Mouse (Mus musculus) T-helper 2 cell (primary cell): ENCODE measurements around the gene Apba1.

Experiments
- in situ Hi-C: fragments of 300-600 bp; cut with MboI, MseI; formaldehyde crosslinking; loops from one replicate; pipeline ENCODE4 v1.15.1; 2025; ENCODE audit warnings: high pct_unique_total_duplicates

Apba1 gene

DNA sequence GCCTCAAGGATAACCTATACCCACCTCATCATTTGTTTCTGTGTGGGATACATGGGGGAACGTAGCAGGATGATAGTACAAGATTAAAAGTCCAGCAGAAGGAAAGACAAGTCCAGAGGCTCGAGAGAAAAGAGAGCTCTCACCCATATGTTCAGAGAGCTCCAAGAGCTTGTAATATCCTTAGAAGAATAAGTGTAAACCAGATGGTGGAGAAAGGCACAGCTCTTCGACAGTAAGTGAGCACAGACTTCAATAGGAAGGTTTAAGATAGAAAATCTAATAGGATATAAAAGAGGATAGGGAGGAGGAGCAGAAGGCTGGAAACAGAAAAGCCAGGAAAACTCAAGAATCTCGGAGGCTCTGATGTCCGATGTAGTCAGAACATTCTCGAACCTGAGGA, 115.8 kb downstream of the Apba1 start:
- in situ Hi-C loops: no loop called here

DNA sequence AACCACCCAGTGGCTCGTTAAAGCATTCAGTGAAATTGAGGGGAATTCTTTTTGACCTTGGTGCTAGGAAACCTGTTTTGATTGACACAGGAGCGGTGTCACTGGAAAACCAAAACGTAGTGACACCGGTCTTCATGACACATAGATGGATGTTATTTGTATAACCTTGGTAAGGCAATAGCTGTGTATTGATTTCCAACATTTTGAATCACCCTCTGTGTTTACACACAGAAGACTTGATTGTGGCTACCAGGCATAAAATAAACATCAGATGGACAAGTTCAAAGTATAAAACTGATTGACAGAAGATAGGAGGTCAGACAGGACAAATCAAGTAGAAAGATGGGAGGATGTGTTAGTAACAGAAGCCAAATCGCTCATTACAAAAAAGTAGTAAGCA, 117.1 kb downstream of the Apba1 start:
- in situ Hi-C loops: no loop called here

DNA sequence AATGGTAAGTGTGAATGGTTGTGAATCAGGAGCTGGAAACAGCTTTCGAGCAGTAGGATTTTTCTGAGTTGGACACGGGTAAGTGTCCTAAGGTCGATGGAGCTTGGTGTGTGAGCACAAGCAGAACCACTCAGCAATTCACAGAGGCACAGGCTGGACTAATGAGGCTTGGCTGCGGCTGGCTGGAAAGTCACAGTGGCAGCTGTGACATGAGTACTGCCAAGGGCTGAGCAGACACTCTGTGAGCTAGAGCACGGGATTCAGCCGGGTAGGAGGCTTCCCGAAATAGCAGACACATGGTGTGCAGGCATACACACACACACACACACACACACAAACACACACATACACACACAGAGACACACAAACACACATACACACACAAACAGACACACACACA, 121.2 kb downstream of the Apba1 start:
- in situ Hi-C loops: no loop called here

DNA sequence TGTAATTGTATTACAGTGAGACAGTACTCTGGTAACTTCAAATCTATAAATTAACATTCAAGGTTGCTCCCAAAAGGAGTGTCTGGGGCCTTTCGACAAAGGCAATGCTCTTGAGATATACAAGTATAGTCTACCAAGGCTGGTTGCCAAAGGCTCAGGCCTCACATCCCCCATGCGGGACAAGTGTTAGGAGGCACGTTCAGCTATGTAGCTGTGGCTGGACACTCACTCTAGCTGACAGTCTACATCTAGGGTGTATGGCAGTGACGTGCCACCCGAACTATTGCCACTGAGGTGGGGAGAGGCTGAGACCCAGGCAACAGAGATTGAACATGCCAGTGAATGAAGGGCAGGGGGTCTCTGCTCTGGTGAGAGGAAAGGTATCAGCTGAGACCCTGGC, 127.5 kb downstream of the Apba1 start:
- in situ Hi-C loops: no loop called here

DNA sequence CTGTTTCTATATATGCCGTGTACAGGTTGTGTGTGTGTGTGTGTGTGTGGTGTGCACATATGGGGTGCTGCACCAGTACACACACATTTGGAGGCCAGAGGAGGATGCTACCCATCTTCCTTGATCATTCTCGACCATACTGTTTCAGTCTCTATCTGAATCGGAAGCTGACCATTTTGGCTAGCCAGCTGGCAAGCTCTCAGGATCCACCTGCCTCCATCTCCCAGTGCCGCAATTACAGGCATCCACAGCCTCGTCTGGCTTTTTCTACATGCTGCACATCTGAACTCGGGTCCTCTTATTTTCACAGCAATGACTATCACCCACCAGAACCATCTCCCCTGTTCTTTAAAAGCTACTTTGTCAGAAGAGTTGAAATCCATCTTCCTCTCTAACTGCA, 132.7 kb downstream of the Apba1 start:
- in situ Hi-C loops: no loop called here

DNA sequence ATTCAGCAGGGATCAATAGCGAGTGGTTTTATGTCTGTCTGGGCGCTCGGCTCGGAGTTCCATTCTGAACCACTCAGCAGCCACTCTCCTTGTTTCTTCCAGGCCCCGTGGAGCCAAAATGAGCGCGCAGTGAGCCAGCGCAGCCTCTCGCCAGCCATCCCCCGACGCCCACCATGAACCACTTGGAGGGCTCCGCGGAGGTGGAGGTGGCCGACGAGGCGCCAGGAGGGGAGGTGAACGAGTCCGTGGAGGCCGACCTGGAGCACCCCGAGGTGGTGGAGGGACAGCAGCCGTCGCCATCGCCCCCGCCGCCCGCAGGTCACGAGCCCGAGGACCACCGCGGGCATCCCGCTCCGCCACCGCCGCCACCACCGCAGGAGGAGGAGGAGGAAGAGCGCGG, 133.9 kb downstream of the Apba1 start:
- in situ Hi-C loops: no loop called here

DNA sequence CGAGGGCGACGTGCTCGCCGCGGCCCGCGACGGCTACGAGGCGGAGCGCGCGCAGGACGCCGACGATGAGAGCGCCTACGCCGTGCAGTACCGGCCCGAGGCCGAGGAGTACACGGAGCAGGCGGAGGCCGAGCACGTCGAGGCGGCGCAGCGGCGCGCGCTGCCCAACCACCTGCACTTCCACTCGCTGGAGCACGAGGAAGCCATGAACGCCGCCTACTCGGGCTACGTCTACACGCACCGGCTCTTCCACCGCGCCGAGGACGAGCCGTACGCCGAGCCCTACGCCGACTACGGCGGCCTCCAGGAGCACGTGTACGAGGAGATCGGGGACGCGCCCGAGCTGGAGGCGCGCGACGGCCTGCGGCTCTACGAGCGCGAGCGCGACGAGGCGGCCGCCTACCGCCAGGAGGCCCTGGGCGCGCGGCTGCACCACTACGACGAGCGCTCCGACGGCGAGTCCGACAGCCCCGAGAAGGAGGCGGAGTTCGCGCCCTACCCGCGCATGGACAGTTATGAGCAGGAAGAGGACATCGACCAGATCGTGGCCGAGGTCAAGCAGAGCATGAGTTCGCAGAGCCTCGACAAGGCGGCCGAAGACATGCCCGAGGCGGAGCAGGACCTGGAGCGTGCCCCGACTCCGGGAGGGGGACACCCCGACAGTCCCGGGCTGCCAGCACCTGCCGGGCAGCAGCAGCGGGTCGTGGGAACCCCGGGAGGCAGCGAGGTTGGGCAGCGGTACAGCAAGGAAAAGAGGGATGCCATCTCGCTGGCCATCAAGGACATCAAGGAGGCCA, 134.6 kb downstream of the Apba1 start:
- in situ Hi-C loops: no loop called here

DNA sequence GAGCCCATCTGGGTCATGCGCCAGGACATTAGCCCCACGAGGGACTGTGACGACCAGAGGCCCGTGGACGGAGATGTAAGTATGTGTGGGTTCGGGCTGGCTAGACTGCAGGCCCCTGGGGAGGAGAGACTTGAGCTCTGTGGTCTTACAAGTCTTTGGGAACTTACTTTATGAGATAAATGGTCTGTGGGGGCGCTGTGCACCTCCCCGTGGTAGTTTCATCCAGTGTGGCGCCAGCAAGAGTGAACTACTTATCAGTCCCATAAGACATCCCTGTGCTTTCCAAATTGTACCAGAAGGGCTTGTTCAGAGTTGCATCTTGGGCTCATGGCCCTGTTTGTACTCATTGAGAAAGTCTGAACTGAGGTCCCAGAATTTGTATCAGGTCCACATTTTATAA, 135.3 kb downstream of the Apba1 start:
- in situ Hi-C loops: no loop called here

DNA sequence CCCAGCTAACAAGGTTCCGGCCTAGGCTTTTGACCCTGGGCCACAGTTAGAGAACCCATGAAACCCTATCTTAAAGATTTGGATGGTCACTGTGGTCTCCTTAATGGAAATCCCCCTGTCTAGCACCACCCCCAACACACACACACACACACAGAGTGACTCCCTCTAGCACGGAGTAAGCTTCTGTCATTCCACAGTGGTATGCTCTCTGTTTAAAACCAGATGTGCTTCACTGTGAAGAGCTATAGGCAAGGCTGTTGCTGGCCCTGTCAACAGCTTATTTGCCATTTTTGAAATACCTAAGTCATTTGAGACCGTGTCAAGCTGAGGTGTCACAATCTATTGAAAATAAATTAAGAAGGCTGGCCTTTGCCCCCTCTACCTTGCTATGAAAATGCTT, 136.1 kb downstream of the Apba1 start:
- in situ Hi-C loops: no loop called here

DNA sequence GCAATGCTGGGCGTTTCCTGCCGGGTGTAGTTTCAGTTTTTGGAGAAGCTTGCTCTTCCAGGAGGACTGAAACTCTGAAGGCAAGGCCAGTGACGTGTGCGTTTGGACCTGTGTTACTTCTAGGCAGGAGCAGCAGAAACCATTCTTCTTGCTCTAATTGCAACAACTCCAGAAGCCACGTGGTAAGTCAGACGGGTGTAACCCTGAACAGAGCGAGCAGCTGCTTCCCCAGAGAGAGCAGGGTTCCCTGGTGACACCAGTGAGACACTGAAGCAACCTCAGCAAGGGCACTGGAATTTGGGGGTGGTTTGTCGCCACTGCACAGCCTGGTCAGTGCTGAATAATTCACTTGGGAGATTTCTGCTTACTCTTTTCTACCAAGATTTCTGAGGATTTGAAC, 138.2 kb downstream of the Apba1 start:
- in situ Hi-C loops: no loop called here

DNA sequence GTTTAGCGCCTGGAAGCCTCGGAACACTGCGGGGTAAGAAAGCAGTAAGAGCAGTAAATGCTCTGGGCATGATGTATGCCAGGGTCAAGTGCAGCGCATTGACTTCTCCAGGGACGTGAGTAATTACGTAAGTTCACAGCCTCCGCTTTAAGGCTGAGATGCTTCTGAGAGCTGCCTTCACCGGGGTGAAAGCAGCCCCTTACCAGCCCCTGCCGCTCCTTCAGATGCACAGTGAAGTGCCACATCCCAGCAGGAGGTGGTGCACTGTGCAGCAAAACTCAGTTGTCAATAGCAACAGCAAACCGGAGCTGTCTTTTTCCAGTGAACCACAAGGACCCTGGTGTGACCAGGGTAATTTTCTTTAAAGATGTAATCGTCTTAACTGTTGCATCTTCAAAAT, 139.8 kb downstream of the Apba1 start:
- in situ Hi-C loops: no loop called here

DNA sequence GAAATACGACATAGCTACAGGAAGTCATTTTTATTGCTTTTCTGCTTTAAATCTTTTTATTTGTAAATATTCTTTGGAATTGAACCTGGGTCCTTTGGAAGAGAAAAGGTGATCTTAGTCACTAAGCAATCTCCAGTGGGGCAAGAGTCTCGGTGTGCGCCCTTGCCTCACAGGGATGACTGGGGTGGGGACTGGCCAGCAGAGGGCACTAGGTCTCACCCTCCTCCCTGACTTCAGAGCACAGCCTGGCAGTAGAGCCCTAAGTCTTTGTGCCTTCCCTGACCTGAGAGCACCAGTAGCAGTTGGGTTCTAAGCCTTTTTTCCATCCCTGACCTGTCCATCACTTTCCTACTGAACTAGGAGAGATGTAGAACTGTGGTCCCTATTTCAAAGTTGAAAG, 142.5 kb downstream of the Apba1 start:
- in situ Hi-C loops: loop anchor here (5.0 kb wide), 1 partner anchor 61 kb away; no protein-coding TSS in a partner anchor

DNA sequence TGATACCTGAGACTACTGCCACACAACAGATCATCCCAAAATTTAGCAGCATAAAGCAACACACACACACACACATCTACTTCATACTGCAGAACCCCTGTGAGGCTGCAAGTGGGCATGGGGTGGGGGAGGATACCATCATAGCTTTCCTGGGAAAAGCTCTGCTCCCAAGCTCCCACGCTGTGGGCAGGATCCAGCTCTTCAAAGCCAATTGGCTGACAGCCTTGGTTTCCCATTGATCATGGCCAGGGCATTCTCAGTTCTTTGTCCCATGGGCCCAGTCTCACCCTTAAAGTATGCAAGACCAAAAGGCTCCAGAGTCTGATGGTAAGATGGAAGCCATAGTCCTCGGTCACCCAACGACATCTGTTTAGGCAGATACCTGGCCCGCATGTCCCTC, 143.1 kb downstream of the Apba1 start:
- in situ Hi-C loops: loop anchor here (5.0 kb wide), 1 partner anchor 61 kb away; no protein-coding TSS in a partner anchor

DNA sequence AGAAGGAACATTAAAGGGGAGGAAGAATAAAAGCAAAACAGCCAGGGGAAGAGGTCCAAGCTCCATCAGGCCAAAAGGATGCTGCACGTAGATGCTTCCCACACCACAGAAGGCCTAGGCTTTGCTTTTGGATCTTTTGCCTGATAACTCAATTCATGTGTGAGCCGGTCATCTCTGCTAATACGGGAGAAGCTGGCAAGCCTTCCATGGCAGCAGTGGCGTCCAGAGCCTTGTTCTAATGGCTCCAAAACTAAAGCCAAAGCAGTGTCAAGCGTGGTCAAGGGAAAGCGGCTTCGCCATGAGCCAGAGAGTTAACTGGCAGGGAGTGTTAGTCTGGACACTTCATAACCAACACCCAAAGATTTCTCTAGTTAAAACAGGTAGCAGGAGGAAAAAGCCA, 144.4 kb downstream of the Apba1 start:
- in situ Hi-C loops: loop anchor here (5.0 kb wide), 1 partner anchor 59 kb away; no protein-coding TSS in a partner anchor

DNA sequence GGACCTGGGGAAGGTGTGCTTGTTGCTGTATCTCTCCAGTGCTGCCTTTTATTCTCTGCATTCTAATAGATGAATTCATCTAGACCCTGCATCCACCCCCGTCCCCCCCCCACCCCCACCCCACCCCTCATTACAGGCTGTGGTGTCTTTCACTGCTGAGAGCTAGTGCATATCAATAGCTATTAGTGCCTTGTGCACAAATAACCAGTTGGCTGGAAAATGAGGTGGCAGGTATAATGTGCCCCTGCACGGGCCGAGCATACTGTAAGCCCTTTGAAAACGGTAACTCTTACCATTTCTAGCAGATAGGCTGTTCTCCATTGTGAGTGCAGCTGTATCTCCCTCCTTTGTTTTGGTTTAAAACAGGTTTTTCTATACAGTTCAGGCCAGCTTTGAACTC, 146.2 kb downstream of the Apba1 start:
- in situ Hi-C loops: loop anchor here (5.0 kb wide), 1 partner anchor 57 kb away; no protein-coding TSS in a partner anchor

DNA sequence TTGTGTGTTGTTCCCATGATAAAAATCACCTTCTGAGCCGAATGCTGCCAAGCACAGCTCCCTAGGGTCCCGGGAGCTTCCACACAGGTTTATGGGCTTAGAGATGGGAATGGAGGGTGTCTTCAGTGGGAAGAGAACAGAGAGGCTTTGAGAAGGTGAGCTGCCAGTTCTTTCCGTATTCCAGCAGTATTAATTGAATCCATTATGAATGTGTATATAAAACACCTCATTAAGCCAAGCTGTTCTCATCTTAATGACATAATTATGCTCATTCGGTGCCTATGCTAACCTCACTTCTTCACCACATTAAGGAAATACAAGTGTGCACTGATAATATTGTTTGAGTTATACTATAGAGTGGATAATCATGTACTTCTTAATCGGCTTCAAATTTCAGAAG, 147.1 kb downstream of the Apba1 start:
- in situ Hi-C loops: no loop called here

DNA sequence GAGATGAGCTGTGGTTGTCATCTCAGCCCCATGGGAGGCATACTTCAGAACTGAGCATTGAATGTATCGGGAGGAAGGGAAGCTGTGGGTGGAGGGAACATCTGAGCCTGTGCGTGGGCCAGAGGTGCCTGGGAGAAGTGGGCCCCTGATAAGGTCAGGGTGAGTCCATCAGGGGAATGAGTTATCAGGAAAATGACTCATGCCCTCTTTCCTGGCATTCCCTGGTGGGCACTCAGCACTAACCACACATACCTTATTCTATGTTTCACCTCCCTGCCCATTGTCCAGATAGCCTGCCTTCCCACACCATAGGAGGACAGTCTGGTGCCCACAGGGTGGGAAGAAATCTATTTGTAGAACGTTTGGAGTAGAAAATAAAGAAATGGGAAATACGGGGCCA, 151.7 kb downstream of the Apba1 start:
- in situ Hi-C loops: no loop called here

DNA sequence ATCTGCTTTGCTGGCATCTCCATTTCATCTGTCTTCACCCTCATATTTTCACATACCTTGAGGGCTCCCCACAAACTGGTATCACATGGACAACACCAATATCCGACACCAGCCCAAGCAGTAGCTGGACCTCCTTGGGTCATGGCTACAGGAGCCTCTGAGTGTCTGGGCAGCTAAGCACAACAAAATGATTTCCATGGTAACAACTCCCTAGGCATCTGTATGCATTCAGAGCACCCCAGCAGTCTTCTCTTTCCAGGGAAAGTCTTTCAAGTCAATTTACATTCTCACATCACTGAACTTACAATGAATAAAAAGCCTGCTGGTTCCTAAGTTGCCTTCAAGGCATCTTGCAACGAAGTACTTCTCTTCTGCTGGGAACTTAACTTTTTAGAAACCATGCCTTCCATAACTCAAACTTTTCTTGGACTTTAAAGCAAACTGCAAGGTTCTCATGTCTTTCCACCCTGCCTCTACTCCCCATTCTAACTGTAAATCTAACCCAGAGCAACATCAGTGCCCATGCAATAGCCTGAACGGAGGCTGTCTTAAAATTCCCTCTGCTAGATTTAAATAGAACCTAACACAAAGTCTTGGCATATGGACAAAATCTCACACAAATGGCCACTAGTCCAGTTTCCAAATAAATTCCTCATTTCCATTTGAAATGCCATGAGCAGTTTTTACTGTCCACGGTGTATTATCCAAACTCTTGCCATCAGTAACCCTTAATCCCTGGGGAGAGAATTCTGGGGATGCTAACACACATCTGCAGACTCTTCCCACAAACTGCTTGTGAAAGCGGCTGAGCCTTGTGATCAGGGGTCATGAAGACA, 160.9 kb downstream of the Apba1 start:
- in situ Hi-C loops: no loop called here

DNA sequence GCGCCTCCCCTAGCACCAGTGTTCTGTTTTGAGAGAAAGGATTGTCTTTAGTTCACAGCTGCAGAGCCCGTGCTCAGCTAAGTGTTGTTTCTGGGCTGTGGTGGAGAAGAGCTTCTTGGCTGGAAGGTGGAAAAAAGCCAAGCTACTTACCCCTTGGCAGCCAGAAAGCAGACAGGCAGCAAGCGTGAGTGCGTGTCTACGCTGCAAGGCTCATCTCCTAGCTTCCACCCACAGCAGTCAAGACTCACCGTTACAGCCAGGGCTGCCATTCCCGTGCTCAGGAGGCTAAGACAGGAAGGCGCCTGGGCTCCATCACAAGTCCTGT, 161.5 kb downstream of the Apba1 start:
- in situ Hi-C loops: no loop called here

DNA sequence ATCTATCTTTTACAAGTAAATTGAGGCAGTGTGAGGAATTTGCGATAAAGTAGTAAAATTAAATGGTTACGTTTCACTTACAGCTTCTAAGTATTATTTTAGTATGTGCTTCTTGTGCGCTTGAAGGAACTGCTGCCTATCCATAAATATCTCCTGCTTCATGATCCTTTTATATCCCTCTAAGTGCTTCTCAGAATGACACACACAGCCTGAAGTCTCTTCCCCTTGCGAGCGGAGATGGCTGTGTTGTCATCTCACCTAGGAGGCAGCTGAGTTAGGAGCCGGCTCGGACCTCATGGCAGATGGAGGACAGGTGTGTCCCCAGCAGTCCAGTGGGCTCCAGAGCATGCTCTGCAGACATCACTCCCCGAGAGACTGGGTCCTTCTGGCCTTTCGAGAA, 163.9 kb downstream of the Apba1 start:
- in situ Hi-C loops: no loop called here

DNA sequence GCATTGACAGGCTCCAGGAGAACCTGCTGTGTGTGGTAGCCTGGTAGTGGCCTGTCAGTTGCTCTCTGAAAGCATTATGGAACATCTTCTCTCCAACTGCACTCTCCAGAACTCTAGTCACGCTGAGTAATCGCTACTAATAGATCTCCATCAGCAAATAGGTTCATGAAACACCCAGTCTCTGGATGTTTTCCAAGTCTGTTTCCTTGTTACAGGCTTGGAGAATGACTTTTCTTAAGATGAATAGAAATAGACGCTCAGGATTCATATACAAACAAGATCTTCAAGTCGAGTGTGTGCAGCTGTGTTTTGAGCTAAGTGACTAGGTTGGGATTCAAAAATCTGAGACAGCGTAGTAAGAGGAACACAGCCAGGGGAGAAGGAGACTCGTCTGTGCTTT, 165.4 kb downstream of the Apba1 start:
- in situ Hi-C loops: no loop called here

DNA sequence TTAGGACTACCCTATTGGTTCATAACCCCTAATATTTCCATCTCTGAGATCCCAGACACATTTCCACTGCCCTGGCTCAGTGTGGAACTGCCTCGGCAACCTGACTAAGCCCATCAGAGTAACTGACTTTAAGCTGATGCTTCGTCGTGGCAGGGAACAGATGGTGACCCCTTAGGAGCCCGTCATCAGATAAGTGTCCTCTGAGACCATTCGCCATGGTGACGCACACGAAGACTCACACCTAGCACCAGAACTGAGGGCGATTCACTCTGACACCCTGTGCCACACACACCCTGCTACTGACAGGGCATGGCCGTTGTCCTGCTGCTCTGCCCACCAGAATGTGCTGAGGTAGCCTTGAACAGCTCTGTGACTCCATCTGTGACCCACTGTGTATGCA, 166.1 kb downstream of the Apba1 start:
- in situ Hi-C loops: no loop called here

DNA sequence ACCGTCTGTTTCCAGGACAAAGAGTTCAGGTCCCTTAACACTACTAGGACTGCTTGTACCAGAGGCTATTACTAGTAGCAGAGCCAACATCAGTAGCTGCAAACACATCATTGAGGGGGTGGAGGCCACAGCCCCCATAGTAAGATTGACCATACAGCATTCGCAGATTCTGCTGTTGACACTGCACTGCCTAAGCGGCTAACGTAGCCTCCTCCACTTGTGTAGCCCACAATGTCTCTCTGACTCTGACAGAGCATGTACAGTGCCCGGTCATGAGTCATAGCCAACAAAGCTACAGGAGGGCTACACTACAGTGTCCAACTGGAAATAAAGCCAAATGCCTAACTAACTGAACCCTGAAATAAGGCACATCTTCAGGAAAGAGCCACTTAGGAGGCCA, 166.9 kb downstream of the Apba1 start:
- in situ Hi-C loops: no loop called here
